Mouse (Mus musculus): Measurements from ENCODE around the gene Dbx1.

Dbx1 gene

DNA sequence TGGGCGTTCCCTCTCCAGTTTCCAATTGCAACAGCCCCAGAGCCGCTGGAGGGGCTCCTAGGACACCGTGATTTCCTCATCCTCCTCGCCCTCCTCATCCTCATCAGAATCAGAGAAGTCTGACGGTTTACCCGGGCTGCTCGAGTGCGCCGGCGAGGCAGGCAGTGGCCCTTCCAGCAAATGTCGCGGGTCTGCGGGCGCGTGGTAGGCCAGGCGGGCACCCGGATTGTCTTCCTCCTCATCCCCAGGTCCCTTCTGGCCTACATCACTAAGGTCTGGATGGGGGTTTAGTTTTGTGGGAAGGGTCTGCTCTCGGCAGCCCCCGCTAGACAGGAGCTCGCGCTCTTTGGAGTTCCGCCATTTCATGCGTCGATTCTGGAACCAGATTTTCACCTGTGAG is 4.3 kb downstream of the Dbx1 start:
- DNase-seq (ENCODE audit: low spot score), result no peak

DNA sequence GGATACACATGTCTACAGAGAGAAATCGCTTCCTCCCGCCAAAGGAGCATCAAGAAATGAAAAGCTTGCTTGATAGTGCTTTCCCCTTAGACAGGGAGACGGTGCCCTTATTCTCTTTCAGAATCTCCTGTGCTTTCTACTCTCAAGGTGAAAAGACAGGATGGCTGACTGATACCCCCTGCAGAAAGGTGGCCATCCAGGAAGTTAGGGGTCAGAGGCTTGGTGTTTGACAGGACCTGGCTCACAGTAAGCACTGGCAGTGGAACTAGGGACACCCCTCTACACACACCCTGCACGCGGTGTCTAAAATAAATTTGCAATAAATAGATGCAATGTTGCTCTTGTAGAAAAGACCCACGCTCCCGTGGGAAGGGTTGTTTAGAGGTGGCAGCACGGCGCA is 4.8 kb downstream of the Dbx1 start:
- no peak for DNase-seq (ENCODE audit: low spot score)

DNA sequence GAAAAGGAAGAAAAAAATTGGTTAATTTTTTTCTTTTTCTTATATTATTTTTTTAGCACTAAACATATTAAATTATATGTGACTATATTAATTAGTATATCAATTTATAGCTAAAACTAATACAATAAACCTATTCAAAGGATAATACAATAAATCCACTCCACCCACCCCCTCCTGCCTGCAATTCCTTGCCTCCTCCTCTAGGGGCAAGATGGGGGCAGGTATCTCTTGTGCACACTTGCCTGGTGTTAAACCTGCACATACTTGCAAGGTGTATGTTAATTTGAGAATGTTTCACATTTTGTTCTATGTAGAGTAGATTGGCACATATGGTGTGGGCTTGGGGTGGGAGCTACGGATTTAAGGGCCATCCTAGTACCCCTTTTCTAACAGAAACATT is 16.5 kb downstream of the Dbx1 start:
- no peak for DNase-seq (ENCODE audit: low spot score)

DNA sequence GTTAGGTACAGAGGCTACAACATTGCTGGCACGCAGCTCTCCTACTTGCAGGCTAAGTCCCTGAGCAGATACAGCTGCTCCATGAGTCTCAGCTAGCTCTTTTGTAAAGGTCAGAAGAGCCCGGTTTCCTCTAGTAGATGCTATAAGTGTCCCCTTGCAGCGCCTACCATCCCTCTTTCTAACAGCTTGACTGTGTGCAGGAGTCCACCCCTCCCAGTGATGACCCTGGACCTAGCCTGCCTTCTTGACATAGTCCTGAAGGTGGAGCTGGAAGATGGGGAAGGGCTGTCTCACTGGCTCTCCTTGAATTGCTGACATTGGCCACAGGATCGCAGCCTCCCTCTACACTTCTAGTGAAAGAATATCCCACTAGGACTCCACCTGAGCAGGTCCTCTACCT is 19.6 kb downstream of the Dbx1 start:
- no peak for DNase-seq (ENCODE audit: low spot score)

DNA sequence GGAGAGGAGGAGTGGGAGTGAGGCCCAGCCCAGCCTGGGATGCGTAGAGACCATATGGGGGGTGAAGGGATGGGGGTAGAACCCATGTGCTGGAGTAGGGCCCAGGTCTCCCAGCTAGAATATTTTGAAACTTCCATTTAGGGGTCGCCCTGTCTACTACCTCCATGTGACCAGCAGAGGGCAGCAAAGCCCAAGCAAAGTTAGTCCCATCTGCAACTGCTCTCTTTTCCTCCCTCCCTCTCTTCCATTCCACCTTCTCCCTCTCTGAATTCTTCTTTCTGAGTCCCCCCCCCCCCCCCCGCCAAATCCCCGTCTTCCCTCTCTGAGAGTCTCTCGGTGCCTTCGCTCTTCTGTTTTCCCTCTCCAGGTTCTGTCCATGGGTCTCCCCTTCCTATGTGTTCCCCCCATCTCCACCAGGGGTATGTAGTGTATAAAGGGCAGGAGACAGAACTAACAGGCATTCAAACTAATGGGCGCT is 20.4 kb downstream of the Dbx1 start:
- peak; percentile 50 for DNase-seq (ENCODE audit: low spot score)

DNA sequence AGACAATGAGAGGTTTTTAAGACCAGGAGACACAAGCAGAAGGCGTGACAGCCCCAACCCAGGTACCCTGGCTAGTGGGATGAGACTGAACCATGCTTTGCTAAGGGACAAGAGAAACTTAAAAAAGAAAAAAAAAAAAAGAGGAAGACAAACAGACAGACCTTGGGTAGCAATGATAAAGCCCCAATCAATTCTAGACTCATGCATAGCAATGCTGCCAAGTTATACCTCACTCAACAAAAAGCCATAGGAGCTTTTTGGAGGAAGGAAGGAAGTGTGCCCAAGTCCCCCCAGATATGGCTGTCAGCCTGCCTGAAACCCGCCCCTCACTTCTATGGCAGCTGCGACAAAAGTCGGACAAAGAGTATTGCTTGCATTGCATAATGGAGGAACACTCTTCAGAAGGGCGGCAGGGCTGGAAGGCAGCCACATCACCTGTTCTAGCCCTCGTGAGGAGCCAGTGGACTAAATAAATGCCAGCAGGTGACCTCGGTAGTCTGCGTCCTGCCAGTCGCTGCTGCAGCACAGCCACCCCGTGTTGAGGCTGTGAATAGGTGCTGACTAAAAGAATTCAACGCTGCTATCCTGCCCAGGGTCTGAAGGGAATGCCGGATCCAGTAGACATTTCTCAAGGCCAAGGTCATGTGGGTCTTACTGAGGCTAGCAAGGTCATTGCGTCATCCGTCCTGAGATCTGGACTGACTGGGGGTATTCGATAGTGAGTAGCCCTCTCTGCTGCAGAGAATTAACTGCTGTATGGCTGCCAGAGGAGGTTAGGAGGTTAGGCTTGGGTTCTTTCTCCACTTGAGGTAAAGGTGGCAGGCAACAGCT is 31.5 kb downstream of the Dbx1 start:
- no peak for DNase-seq (ENCODE audit: low spot score)

DNA sequence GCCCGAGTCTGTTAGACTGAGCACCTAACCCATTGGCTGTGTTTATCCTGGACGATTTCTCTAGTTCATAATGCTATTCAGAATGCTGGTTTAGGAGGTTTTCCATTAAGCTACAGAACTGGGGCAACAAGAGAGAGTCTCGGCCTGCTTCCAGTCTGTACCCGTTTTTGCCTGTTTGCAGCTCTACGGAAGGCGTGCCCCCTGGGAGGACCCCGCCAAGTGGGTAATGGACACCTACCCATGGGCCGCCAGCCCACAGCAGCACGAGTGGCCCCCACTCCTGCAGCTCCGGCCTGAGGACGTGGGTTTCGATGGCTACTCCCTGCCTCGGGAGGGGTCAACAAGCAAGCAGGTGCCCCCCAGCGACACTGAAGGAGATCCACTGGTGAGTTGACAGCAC is 32.4 kb downstream of the Dbx1 start:
- no peak for DNase-seq (ENCODE audit: low spot score)

DNA sequence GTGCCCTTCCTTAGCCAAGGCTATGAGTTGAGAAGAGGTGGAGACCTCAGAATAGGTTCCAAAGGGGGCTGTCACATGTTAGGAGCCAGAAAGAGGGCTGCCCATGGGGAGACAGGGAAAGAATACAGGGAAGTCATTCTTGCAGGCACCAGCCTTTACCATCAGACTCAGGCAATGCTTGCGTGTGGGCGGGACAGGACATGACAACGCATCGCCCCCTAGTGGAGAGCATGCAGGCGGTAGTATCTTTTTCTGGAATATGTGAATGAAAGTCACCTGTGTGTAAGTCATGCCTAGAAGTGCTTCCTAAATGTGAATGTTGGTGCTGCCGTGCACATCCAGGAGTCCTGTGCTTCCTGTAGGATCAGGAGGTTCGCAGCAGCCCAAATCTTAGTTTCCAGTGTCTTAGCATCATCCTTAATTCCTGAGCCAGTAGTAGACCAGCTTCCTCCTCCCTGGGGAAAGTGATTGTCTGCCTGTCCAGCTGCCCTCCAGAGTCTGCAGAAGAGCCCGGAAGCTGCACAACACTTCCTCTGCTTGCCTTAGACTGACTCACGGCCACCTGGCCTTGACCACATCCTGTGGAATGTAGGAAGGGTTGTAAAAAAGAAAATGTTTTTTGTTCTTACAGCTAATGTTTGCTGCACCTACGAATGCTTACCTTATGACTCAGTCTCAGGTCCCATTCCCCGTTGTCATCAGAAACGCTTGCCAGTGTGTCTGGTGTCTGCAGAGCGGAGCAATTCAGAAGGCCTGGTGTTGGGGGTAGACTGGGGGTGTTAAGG is 35.3 kb downstream of the Dbx1 start:
- peak; percentile 66 for DNase-seq (ENCODE audit: low spot score)

DNA sequence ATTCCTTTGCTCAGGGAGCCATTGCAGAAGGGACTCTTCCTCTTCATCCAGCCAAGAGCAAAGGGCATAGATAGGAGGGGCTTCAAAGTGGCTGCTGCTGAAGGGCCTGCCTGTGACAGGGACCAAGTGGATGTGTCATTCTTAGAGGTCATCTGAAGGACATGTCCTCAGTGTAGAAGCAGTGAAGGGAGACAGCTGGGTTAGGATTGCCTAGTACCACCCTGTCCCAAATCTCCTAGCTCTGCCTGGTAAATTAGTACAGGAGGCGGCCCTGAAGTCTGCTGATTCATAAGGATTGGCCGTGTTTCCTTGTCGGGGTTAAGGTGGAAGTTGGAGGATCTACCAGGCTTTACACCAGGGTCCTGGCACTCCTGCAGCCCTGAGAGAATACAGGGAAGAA is 36.7 kb downstream of the Dbx1 start:
- no peak for DNase-seq (ENCODE audit: low spot score)

DNA sequence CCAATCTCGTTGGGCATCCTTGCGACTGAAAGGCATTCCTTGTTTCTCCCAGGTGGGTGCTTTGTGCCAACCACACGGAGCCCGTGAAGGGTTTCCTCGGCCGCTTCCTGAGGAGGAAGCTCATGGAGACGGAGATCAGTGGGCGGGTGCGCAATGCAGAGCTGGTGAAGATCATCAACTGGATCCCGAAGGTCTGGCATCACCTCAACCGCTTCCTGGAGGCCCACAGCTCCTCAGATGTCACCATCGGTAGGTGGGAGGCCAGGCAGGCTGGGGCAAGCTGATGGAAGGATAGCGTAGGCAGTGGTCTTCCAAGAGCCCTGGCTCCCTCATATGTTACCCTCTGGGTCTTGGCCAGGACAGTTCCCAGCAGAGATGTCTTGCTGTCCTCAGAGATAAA is 38.4 kb downstream of the Dbx1 start:
- DNase-seq (ENCODE audit: low spot score), result no peak

DNA sequence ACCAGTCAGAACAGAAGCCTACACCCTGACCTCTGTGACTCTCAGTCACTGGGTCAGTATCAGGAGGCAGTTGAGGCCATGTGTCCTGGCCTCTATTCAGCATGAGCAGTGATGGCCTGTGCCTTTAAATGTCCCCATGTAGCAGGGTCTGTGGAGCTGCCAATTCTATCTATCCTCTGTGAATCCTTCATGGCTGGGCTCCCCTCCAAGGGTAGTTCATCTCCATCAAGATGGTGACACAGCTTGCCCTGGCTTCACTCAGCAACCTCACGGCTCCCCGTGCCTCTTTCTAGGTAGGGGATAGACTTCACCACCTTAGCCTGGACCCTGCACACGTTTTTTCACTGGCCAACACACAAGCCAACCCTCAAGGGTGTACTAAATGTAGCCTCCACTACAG is 38.9 kb downstream of the Dbx1 start:
- no peak for DNase-seq (ENCODE audit: low spot score)

DNA sequence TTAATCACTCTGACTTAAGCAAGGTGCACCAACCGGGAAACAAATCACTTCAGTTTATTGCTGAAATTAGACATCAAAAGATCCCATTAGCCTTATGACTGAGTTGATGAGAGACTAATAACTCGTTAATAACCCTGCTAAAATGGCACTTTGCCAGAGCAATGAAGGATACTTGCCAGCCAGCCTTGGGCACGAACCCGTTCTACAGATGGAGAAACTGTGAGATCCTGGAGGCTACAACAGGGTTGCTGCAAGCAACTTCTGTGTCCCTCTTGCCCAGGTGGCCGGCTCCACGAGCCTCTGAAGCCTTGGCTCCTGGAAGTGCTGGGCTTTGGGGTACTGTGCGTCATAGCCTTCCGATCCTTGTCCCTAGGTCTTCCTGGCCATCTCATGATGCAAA is 47.0 kb downstream of the Dbx1 start:
- no peak for DNase-seq (ENCODE audit: low spot score)

DNA sequence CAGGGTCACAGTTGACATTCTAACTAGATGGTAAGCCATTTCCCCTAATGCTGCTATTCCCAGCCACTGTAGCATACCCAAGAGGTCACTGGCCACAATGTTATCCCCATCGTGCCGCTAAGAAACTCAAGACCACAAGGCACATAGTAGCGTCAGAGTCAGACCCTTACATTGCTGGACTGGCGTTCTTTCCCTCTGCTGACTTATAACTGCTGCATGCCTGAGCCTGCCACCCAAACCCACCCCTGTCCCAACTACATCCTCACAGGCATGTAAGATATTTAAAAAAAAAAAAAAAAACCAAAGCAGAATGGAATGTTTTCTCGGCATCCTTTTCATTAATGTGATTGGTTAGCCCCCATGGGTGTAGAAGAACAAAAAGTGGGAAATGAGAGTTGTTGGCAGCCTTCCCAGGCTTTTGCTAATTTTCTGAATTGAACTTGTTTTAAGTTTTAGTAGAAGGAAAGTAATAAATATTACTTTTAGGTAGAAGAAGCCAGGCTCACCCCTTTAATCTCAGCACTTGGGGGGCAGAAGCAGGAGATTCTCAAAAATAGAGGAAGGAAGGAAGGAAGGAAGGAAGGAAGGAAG is 50.0 kb downstream of the Dbx1 start:
- DNase-seq (ENCODE audit: low spot score), result no peak

DNA sequence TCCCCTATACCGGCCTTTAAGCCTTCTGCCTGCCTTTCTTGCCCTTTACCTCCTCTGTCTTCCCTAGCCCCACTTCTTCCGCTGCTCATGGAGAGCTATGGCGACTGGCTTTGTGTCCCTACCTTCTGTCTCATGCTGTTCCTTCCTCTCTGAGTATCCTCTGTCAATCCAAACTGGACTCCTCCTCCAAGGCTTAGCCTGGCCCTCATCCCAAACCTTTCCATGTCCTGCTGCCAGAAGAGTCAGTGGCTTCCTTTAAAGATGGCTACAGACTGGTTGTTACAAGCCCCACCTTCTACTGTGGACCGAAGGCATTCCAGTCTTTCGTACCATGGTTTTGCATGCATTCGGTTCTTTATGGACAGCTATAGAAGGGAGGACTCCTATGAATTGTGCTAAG is 53.5 kb downstream of the Dbx1 start:
- DNase-seq (ENCODE audit: low spot score), result no peak

DNA sequence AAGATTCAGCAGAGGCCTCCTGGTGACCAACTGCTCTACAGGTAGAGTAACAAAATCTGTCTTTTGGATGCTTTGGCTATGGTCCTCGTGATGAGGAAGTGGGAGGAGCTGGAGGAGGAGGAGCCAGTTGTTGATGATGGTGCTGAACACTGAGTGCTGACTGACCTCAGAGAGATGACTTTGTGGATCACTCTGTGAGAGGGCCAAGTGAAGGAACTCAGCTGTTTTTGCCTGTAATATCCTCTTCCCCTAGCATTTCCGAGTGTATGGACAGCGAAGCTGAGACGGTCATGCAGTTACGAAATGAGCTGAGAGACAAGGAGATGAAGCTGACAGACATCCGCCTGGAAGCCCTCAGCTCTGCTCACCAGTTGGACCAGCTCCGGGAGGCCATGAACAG is 54.1 kb downstream of the Dbx1 start:
- no peak for DNase-seq (ENCODE audit: low spot score)

DNA sequence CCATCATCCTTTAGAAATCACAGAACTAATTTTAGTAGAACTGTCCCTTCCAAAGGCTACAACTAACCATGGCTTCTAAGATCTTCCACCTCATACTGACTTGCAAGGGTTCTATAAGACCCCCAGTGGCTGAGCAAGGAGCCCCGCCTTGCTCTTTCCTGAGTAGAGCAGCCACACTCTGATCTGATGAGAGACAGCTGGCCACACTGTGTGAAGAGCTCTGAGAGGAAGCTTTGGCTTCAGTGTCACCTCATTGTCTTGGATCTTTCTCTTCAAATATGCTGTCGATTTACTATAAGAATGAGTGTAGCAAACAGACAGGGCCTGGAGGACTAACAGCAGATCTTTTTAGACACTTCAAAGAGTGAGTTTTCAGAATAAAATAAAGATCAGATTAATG is 54.7 kb downstream of the Dbx1 start:
- no peak for DNase-seq (ENCODE audit: low spot score)

Data from yolk sac, embryonic 10.5 days (tissue).